Mouse (Mus musculus) common myeloid progenitor, adult 5-6 weeks (primary cell): ENCODE results near the gene Svip. TPM values are rescaled to one million over a fixed set of nuclear protein-coding genes. Genes with fewer than 3 reads are reported as not detected.

ENCODE experiments used
- ATAC-seq: replicated peaks from 2 replicates; pipeline ENCODE4 v1.8.0; 2016; ENCODE audit warnings: low read depth, mild to moderate bottlenecking, moderate TSS enrichment, inconsistent platforms; ENCODE audit not compliant: poor library complexity, severe bottlenecking
- total RNA-seq: library from RNA; stranded (forward); fragments of 200-1000, 187-1606 nt; gene quantifications from 2 replicates; pipeline ENCODE4 v1.2.3, GENCODE M21; 2017

Gene Svip
- total RNA-seq = 20.3 and 27.5 TPM in 2 replicates

DNA sequence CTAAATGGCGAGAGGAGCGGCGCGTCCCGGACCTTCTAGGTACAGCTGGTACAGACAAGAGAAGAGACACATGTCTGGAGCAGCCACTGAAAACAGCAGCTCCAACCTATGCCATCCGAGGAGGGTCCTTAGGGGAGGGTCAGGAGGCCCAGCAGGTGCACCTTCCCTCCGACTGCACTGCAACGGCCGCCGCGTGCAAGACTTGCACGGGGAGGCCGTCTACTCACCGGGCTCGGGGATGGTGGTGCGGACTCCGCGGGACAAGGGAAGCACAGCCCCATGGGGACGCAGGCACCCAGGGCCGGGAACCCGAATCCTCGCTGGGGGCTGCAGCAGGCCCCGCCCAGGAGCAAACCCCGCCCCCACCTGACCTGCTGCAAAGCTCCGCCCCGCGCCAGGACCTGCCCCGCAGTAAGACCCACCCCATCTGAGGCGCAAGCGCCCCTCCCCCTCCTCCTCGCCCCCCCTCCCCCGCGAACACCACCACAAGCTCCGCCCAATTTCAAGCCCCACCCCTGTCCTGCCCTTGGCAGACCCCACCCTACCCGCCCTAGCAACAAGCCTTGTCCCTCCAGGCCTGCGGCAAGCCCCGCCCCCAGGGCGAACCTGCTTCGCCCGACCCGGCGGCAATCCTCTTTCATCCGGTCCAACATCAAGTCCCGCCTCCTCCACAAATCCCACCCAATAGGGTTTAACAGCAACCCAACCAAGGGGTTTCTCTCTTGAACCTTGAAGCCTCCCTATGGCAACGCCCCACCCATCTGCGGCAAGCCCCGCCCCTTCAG lies at the start of gene Svip:
TSS of gene Svip (minus strand) at position 508 of the 785 bp plus-strand sequence.
- peak; percentile 93 for ATAC-seq

DNA sequence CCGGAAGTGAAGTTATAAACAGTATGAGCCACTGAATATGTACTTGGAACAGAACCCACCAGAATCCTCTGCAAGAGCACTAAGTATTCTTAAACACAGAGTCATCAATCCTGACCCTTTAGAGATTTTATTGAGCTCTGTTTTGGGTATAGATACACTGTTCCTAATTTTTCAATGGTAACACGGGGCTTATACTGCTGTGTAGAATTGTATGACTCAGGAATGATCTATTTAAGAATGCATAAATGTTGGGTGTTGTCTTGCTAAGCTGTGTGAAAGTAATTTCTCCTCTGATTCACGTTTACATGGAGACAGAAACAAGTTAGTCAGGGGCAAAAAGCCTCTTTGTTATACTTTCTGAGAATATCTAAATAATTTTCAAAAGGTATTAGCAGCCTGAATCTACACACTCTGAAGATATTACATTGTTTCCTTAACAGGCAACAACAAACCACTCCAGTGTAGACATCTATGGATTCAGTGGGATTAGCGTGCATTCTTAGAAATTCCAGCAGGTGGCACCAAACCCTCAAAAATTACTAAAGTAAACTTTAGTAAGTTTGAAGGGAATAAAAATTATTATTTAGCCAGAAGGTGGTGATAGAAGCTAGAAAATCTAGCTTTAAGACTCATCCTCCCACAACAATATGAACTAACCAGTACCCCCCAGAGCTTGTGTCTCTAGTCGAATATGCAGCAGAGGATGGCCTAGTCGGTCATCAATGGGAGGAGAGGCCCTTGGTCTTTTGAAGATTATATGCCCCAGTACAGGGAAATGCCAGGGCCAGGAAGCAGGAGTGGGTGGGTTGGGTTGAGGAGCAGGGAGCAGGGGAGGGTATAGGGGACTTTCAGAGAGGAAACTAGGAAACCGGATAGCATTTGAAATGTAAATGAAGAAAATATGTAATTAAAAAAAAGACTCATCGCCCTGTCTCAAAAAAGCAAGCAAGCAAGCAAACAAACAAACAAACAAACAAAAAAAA lies 32.1 kb upstream of the Svip start:
- peak; percentile 79 for ATAC-seq

DNA sequence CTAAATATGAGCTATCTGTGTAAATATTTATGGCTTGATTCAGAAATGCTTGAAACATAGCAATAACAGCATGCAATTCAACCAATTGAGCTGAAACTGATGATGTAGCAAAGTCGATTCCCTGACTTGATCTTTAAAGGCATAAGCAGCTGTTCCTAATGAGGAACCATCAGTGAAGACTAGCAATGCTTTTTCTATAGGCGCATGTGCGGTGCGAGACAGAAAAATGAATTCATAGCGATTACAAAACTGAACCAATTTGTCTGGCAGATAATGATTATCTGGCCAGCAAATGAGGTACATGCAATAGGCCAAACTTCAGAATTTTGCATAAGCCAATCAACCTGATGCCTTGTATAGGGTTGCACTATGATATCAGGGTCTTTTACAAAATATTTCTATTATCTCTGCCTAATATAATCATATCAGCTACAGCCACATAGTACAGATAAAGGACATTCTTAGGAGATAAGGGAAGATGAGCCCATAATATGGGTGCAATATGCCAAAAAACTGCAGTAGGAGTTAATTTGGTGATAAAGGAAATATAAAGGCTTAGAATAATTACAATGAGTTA lies 18.3 kb upstream of the Svip start:
- no peak for ATAC-seq

DNA sequence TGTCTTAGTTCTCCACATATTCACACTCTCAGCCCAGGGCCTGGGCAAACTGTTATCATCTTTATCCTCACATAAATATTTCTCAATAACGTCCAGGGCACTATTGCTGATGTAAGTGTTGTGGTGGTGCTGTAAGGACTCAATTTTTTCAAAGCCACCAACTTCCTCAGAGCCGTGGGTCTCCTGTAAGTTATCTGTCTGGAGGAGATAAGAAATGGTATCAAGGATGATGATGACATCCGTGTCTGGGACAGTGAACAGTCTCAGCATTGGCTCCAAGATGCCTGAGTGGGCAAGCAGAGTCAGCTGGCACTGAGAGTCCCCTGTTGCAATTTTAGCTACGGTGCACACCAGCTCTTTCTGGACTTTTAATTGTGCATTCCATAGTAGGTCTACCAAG lies 16.2 kb upstream of the Svip start:
- ATAC-seq = peak; percentile 76

DNA sequence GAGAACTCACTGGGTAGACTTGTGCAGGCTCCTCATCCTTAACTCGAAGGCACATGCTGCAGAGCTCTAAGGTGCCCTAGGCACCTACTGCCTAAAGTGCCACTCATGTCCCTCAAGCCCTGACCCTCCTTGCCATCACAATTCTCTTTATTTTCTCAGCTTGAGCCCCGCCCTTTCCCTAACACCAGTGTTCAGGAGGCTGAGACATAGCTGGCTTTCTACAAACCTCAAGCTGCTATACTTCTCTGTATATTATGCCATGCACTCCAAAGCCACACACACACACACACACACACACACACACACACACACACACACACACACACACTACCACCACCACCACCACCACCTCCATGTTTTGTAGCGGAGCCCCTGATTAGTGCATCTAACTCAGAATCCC lies 9.8 kb upstream of the Svip start, which contains the start of gene 1700015G11Rik:
TSS of gene 1700015G11Rik (minus strand) at position 101 of the 400 bp plus-strand sequence.
- ATAC-seq = no peak

DNA sequence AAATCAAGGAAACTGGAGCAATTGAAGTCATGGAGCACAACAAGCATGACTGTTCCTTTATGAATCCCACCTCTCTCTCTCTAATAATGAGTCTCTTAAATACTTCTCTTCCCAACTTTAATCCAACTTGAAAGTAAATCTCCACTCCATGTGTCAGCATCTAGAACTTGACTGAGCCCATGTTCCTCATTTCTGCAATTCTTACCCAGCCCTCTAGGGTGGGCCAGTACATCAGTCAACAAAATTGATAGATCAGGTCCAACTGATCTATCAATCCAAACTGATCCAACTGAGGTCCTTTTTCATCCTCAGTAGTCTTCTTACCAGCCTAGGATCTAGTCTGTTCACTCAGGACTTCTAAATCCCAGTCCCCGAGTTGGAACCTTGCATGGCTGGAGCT lies 9.4 kb upstream of the Svip start:
- no peak for ATAC-seq

DNA sequence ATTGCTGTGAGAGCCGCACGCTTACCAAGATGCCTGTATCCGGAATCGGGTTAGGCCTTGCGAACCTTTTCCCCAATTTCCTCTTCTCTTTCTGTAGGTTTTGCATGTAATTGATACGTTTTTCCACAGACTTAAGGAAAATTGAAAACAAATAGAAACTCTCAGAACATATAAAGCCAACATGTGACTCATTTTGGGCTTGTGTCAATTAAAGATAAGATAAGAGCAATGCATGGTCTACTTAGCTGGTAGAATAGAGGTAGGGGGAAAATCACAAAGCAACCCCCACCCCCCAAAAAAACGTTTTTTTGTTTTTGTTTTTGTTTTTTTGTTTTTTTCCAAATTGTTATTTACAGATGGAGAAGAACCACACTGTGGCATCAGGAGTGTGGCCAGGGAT lies 7.6 kb upstream of the Svip start:
- ATAC-seq = no peak

DNA sequence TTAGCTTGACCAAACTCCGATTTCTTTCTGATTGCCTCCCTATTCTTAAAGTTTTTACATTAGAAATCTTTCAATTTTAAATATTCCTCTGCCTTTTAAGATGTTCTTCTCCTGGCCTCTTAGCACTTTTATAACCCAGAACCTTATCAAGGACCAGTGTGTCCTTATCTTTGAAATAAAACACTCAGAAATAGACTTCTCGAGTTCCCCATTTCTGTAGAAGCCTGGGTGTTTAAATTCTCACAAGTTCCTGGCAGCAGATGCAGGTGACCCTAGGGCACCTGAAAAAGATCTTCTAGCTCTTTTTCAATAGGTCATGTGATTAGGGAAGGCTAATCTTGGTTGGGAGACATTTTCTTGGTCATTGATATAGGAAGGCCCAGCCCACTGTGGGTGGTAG lies 1.3 kb upstream of the Svip start:
- ATAC-seq = no peak

DNA sequence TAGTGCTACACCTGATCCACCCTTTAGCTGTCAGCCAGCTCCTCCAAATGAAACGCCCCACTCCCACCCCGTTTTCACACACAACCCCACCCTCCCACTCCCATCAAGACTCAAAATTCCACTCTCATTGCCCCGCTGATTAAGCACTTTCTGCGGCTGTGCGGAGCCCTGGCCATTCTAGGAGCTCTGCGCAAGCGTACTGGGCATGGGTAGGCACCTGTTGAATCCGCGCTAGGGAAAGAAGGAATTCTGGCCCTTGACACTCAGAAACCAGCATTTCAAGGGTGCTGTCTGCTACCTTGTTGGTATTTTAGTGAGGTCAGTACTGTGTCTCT lies 445 bp upstream of the Svip start:
- ATAC-seq = no peak

DNA sequence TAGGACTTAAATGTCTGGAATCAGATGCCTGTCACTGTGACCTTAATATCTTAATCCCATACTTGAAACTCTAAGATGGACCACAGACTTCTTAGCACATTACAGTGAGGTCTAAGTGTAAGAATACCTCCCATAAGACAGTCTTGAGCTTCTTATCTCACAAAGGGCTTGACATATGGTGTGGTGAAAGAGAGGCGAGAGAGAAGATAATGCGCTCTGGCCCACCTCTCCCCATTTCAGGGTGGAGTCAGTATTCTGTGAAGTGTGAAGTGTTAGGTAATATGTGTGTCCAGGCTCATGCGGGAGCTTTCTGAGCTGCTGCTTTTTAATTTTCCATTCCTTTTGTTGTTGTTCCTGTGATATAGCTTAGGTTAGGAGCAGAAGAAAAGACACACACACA lies 14.8 kb downstream of the Svip start:
- ATAC-seq = peak; percentile 58

DNA sequence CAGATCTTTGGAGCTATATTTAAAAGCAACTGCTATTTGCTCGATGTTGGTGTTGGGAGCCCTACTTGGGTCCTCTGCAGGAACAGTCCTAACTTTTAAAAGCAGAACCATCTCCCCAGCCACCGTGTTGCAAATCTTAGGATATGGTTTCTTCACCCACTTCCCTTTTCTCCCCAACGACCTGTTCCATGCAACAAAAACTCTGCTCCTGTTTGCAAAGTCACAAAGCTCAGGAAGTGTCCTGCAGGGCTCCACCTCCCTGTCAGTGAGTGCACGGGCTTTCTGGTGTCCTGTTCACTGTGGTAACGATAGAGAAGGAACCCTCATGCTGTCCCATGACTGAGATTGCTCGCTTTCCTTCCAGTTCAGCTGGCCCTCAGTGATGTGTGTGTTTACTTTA lies 18.9 kb downstream of the Svip start:
- peak; percentile 92 for ATAC-seq

DNA sequence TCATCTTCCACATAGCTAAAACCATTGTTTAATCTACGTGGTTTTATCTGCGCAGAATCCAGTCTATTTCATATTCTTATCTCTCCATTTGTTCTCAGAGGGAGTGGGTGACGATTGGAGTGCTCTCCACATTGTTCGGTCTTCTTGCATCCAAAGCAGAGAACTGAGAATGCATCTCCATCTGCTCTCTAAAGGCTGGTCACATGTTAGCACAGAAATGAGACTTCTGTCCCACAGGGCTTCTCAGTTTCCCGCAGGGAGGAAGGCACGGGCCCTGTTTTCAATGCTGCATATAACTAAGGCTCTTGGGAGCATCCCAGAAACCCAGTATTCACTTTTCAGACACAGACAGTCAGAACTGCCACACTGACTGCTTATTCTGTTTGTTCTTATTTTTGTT lies 20.1 kb downstream of the Svip start:
- ATAC-seq = no peak

DNA sequence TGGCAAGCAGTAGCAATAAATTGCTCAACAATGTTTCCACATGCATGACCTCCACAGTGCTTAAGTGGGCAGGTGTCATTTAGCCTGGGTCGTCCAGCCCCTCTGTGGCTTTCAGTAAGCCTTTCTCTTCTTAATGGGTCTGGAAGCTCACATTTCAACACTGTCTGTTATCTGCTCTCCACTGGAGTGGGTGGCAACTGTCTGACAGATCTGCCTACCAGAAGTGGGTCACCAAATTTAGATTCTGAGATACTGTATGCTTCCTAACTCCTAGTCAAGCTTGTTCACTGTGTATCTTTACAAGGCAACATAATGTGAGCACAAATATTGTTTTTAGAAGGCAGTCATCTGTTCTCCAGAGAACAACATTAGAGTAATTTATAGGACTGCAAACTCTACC lies 23.5 kb downstream of the Svip start:
- peak; percentile 20 for ATAC-seq

DNA sequence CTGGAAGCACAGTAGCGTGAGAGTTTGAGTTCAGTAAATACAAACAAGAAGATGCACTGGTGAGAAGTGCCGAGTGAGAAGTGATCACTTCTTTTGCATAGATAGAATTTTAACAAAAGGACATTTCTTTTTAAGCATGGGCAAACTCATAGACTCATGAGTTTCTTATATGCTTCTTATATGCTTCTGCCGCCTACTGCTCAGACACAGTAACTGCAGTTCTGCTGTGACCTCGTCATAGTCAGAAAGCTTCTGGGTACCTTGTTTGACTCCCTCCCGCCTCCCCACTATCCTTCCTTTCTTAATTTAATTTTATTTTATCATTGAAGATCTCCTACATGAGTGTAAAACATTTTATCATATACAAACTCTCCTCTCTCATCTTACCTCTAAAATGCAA lies 26.5 kb downstream of the Svip start:
- peak; percentile 80 for ATAC-seq

DNA sequence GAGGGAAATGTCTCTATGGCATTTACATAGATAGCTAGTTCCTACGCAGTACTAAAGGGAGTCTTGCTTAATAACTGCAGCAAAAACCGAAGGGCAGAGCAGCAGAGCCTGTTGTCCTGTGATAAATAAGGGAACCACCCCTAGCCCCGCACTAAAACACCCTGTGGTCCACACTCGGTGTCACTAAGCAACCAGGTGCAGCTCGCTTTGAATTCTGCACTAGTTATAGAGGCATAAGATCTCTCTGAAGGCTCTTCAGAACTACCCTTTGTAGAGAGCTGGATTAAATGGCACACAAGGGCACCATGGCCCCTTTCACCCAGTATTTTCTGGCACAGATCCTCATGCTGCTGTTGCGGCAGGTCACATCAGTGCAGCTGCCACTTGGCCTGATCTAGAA lies 30.6 kb downstream of the Svip start:
- ATAC-seq = no peak; the same call in 1 of the 2 replicates

DNA sequence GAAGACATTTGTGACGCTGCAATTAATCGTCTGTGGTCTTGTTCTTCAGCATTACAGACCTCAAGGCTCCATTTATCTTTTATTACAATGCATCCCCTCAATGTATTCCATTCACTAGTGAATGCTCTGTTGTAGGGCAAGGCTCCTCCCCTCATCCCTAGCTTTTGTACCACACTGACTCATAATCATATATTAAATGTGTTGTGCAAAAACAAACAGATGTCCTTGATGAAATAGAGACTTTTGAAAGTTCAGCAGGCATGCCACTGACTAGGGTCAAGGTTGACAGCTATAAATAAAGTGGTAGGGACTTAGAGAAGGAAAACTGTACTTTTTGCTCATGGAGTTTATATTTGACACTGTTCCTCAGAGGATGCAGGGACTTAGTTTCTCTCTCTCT lies 32.3 kb downstream of the Svip start:
- ATAC-seq = no peak

DNA sequence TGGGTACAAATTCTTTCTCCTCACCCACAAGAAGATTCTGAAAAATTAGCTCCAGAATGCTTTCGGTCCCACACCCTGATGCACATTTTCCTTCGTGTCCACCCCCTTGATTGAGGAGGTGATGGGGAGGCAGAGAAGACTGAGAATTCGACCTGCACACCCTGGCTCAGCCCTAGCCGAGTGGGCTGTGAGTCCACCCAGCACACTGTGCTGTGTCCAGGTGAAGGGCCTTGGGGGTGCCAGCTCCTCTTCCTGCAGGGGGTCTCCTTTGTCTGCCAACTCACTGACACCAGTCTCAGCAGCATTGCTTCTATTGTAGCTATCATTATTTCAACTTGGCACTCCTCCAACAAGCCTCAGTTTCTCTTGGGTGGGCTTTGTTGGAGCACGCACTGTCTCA lies 32.7 kb downstream of the Svip start:
- no peak for ATAC-seq

DNA sequence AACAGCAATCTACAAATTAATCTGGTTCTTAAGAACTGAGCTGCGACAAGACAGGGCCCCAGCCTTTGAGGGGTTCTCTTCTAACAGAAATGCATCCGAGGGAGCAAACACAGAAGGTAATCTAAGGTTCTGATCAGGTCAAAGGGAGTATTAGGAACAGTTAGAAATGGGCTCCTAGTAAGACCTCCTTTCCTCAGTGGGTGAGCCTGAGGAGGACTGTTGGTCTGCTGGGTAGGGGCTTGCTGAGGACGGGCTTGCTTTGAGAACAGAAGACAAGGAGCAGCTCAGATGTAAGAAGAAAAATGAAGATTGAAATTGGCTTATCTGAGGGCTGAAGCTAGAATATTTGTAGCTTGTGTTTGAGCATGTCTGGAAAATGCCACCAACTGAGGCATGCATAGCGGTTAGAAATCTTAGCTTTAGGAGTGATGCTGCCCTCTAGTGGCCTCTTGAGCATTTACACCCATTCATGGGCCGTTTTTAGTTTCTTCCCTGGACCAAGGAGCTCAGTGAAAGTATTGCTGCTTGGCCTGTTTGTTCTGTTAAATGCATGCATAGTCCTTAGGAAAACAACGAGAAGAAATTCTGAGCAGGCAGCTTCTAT lies 33.5 kb downstream of the Svip start:
- peak; percentile 92 for ATAC-seq

DNA sequence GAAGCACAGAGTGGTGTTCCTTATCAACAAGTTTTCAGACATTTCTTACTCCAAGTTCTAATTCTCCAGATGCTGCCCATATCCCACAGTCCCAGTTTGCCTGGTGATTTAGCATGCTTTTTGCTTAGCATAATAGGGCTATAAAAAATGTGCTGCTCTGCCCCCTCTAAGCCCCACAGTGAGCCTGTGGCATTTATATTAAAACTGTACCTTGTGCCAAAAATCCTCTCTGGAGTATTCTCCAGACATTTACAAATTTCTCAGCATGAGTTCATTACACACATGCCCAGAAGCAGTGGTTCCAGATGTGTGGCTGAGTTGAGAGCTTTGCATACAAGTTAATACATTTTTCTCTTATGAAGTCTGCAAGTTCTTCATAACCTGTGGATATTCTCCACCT lies 36.4 kb downstream of the Svip start:
- no peak for ATAC-seq

DNA sequence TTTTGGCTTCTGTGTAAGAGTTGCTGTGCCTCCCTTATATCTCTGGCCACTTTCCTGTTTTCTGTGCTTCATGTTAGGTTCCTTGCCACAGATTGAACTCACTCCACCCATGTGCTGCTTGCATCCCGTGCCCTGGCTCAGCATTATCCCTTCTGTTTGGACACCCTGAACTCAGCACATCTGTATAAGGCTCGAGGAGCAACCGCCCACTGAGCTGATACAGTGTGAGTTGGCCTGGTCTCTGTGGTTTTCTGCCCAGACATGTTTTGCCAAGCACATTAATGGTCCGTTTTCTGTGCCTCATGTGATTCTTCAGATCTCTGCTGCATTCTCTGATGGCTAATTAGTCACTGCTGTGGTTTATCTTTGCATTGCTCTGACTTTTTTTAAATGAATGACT lies 38.2 kb downstream of the Svip start:
- no peak for ATAC-seq
